In genomic region chr2:38196199-38197060, GRCm38 (mm10) we compare ENCODE assay signal across 9 mouse cellular contexts.
DNase-seq lines count a peak whose midpoint lies in the region; ATAC-seq lines count a peak whose summit lies in the region.
"Had no signal": no experiment of that assay in that cellular context is flagged by ENCODE, and none has a peak within 500 bp of the region (broad histone marks: within the 10 kb centered on the region; RNA-seq: fewer than 3 reads in every experiment).

No protein-coding gene starts in this region.

- H3K9me3 ChIP-seq in kidney, embryonic 14.5 days (ENCODE audit: control insufficient read depth, low read length) = no peaks in the 10 kb centered on the region
- no peaks in the 10 kb centered on the region for H3K9me3 ChIP-seq in embryonic facial prominence, embryonic 14.5 days (ENCODE audit: control insufficient read depth, low read length)
- no peaks in the 10 kb centered on the region for H3K9me3 ChIP-seq in limb, embryonic 15.5 days

- H3K36me3 ChIP-seq in kidney, embryonic 14.5 days (ENCODE audit: control insufficient read depth, insufficient read depth, low read length) = no peaks in the 10 kb centered on the region
- no peaks in the 10 kb centered on the region for H3K36me3 ChIP-seq in embryonic facial prominence, embryonic 14.5 days (ENCODE audit: control insufficient read depth, insufficient read depth, low read length)
- no peaks in the 10 kb centered on the region for H3K36me3 ChIP-seq in limb, embryonic 15.5 days

- 0 out of 2 replicates have a peak overlapping the region, but pooled peaks have one; percentile 6 for H3K4me2 ChIP-seq in kidney, embryonic 14.5 days (replicated peaks; ENCODE audit: low read depth, low read length)
- H3K4me2 ChIP-seq in embryonic facial prominence, embryonic 14.5 days (ENCODE audit: low read depth, low read length) = peak overlapping the region; percentile 25; the same call in 1 of the 2 replicates
- no peak overlapping the region for H3K4me2 ChIP-seq in limb, embryonic 15.5 days

- H3K4me3 ChIP-seq in kidney, embryonic 14.5 days (ENCODE audit: low read length) = no peak overlapping the region
- H3K4me3 ChIP-seq in embryonic facial prominence, embryonic 14.5 days (ENCODE audit: low read depth, low read length) = no peak overlapping the region
- no peak overlapping the region for H3K4me3 ChIP-seq in limb, embryonic 15.5 days

- DNase-seq in embryo, embryonic 10 days (ENCODE audit: low spot score) = peak; percentile 10
- no peak for DNase-seq in embryo, embryonic 11 days
- no peak for DNase-seq in kidney, adult 18-20 months
- DNase-seq in embryonic facial prominence, embryonic 14.5 days (ENCODE audit: low spot score) = peak; percentile 46
- no peak for DNase-seq in urinary bladder, adult 18-20 months (ENCODE audit: low spot score in 2 of 2)
- no peak for DNase-seq in right cerebral cortex, postnatal 25 days

- no peak for ATAC-seq in kidney, embryonic 14.5 days (ENCODE audit: low FRiP score, low TSS enrichment)
- ATAC-seq in embryonic facial prominence, embryonic 14.5 days (ENCODE audit: low read depth) = peak; percentile 41; the same call in 1 of the 2 replicates
- ATAC-seq in limb, embryonic 15.5 days (ENCODE audit: insufficient number of reproducible peaks, low FRiP score, low TSS enrichment, low read depth) = no peak
- ATAC-seq: inflammation-experienced regulatory T-cells, adult 6 months had no signal

- no peak overlapping the region for H3K27ac ChIP-seq in kidney, embryonic 14.5 days (ENCODE audit: low read depth, low read length)
- no peak overlapping the region; the same call in 1 of the 2 replicates for H3K27ac ChIP-seq in embryonic facial prominence, embryonic 14.5 days (replicated peaks; ENCODE audit: low read depth, low read length)
- peak overlapping the region; percentile 8; the same call in 1 of the 2 replicates for H3K27ac ChIP-seq in limb, embryonic 15.5 days

- H3K4me1 ChIP-seq in kidney, embryonic 14.5 days (ENCODE audit: control insufficient read depth, insufficient read depth, low read length) = no peaks in the 10 kb centered on the region
- peaks cover 4% of the 10 kb centered on the region for H3K4me1 ChIP-seq in embryonic facial prominence, embryonic 14.5 days (ENCODE audit: control insufficient read depth, insufficient read depth, low read length)
- peaks cover 3% of the 10 kb centered on the region; the same call in 1 of the 2 replicates for H3K4me1 ChIP-seq in limb, embryonic 15.5 days

- 53% methylated on average over 9 of the region's 9 CpGs for WGBS in kidney, embryonic 14.5 days
- 23% methylated on average over 9 of the region's 9 CpGs for WGBS in embryonic facial prominence, embryonic 14.5 days
- 29% methylated on average over 9 of the region's 9 CpGs for WGBS in limb, embryonic 15.5 days

- no peaks in the 10 kb centered on the region for H3K27me3 ChIP-seq in kidney, embryonic 14.5 days (ENCODE audit: control insufficient read depth, insufficient read depth, low read length)
- H3K27me3 ChIP-seq in embryonic facial prominence, embryonic 14.5 days (replicated peaks; ENCODE audit: control insufficient read depth, insufficient read depth, low read length) = no peaks in the 10 kb centered on the region
- H3K27me3 ChIP-seq in limb, embryonic 15.5 days = no peaks in the 10 kb centered on the region

- no peak overlapping the region for H3K9ac ChIP-seq in kidney, embryonic 14.5 days (ENCODE audit: low read depth, low read length)
- no peak overlapping the region for H3K9ac ChIP-seq in embryonic facial prominence, embryonic 14.5 days (ENCODE audit: low read depth, low read length)
- H3K9ac ChIP-seq in limb, embryonic 15.5 days = no peak overlapping the region

Comparison
In these comparisons a context has a peak if more than half of its experiments do, and no peak if none do; other contexts are left out.
1. DNase-seq: peak in embryo, embryonic 10 days (single experiment) and embryonic facial prominence, embryonic 14.5 days (single experiment); none in embryo, embryonic 11 days (single experiment), kidney, adult 18-20 months (single experiment), urinary bladder, adult 18-20 months (0 of 2) and right cerebral cortex, postnatal 25 days (single experiment).